Mouse (Mus musculus): ENCODE results near the gene Notch4. TPM values are rescaled to one million over a fixed set of nuclear protein-coding genes. Genes with fewer than 3 reads are reported as not detected.

Gene Notch4
- polyA plus RNA-seq, 1 experiment from 2014 or later, result 15.8 TPM

- Histone ChIP-seq H3K4me3 (ENCODE audit: low read depth, low read length) (no peak overlapping the region), H3K9ac (ENCODE audit: low read length) (0 out of 2 replicates have a peak overlapping the region, but pooled peaks have one; percentile 33), H3K9me3 (ENCODE audit: control insufficient read depth, low read length) (no peaks in the 10 kb centered on the region), H3K36me3 (ENCODE audit: control insufficient read depth, insufficient read depth, low read length) (no peaks in the 10 kb centered on the region; the same call in 1 of the 2 replicates), H3K4me2 (no peak overlapping the region), H3K27me3 (ENCODE audit: control insufficient read depth, insufficient read depth, low read length) (no peaks in the 10 kb centered on the region), H3K4me1 (ENCODE audit: control insufficient read depth, insufficient read depth, low read length) (peaks cover 10% of the 10 kb centered on the region), H3K27ac (ENCODE audit: low read depth, low read length) (no peak overlapping the region)
- DNase-seq (ENCODE audit: low spot score, missing footprints) (no peak), ATAC-seq (ENCODE audit: low FRiP score) (no peak)
- 85% methylated on average over 12 of the region's 12 CpGs for WGBS
Measured at GRCm38 (mm10) chr17:34582528-34582927, 18.5 kb downstream of the Notch4 start.

GRCm38 (mm10) chr17:34583397-34583796 is 19.3 kb downstream of the Notch4 start:
- Histone ChIP-seq H3K27me3 (ENCODE audit: control insufficient read depth, insufficient read depth, low read length) (no peaks in the 10 kb centered on the region), H3K9ac (ENCODE audit: low read length) (no peak overlapping the region), H3K27ac (ENCODE audit: low read depth, low read length) (no peak overlapping the region), H3K4me3 (ENCODE audit: low read depth, low read length) (no peak overlapping the region), H3K36me3 (ENCODE audit: control insufficient read depth, insufficient read depth, low read length) (no peaks in the 10 kb centered on the region; the same call in 1 of the 2 replicates), H3K4me2 (no peak overlapping the region), H3K4me1 (ENCODE audit: control insufficient read depth, insufficient read depth, low read length) (peaks cover 13% of the 10 kb centered on the region), H3K9me3 (ENCODE audit: control insufficient read depth, low read length) (no peaks in the 10 kb centered on the region)
- DNase-seq (ENCODE audit: low spot score, missing footprints) (no peak), ATAC-seq (ENCODE audit: low FRiP score) (no peak)
- 56% methylated on average over 7 of the region's 7 CpGs for whole genome bisulfite sequencing

- Histone ChIP-seq H3K36me3 (ENCODE audit: control insufficient read depth, insufficient read depth, low read length) (no peaks in the 10 kb centered on the region; the same call in 1 of the 2 replicates), H3K9ac (ENCODE audit: low read length) (no peak overlapping the region), H3K4me3 (ENCODE audit: low read depth, low read length) (no peak overlapping the region), H3K27ac (ENCODE audit: low read depth, low read length) (no peak overlapping the region), H3K9me3 (ENCODE audit: control insufficient read depth, low read length) (no peaks in the 10 kb centered on the region), H3K4me1 (ENCODE audit: control insufficient read depth, insufficient read depth, low read length) (peaks cover 17% of the 10 kb centered on the region), H3K27me3 (ENCODE audit: control insufficient read depth, insufficient read depth, low read length) (no peaks in the 10 kb centered on the region), H3K4me2 (no peak overlapping the region)
- ATAC-seq (ENCODE audit: low FRiP score), result no peak
- DNase-seq (ENCODE audit: low spot score, missing footprints), result no peak
- WGBS, result 78% methylated on average over 8 of the region's 8 CpGs
Measured at GRCm38 (mm10) chr17:34583819-34584218, 19.8 kb downstream of the Notch4 start.

GRCm38 (mm10) chr17:34585121-34585520 is 21.1 kb downstream of the Notch4 start:
- Histone ChIP-seq H3K4me1 (ENCODE audit: control insufficient read depth, insufficient read depth, low read length) (peaks cover 30% of the 10 kb centered on the region), H3K9ac (ENCODE audit: low read length) (no peak overlapping the region), H3K4me3 (ENCODE audit: low read depth, low read length) (no peak overlapping the region), H3K36me3 (ENCODE audit: control insufficient read depth, insufficient read depth, low read length) (no peaks in the 10 kb centered on the region; the same call in 1 of the 2 replicates), H3K4me2 (no peak overlapping the region), H3K27me3 (ENCODE audit: control insufficient read depth, insufficient read depth, low read length) (no peaks in the 10 kb centered on the region), H3K27ac (ENCODE audit: low read depth, low read length) (no peak overlapping the region), H3K9me3 (ENCODE audit: control insufficient read depth, low read length) (no peaks in the 10 kb centered on the region)
- WGBS, result 89% methylated on average over 8 of the region's 8 CpGs
- DNase-seq (ENCODE audit: low spot score, missing footprints) (no peak), ATAC-seq (ENCODE audit: low FRiP score) (no peak)

- no peaks in the 10 kb centered on the region for H3K9me3 ChIP-seq (ENCODE audit: control insufficient read depth, low read length)
- WGBS, result 16% methylated on average over 32 of the region's 32 CpGs
- H3K9ac ChIP-seq (ENCODE audit: low read length), result peak overlapping the region; percentile 79
- H3K36me3 ChIP-seq (ENCODE audit: control insufficient read depth, insufficient read depth, low read length), result no peaks in the 10 kb centered on the region; the same call in 1 of the 2 replicates
- ATAC-seq (ENCODE audit: low FRiP score), result peak; percentile 34
- peaks cover 39% of the 10 kb centered on the region for H3K4me1 ChIP-seq (ENCODE audit: control insufficient read depth, insufficient read depth, low read length)
- H3K4me3 ChIP-seq (ENCODE audit: low read depth, low read length), result peak overlapping the region; percentile 45
- peak overlapping the region; percentile 99 for H3K27ac ChIP-seq (ENCODE audit: low read depth, low read length)
- DNase-seq (ENCODE audit: low spot score, missing footprints), result peak; percentile 96
- peak overlapping the region; percentile 90 for H3K4me2 ChIP-seq
- H3K27me3 ChIP-seq (ENCODE audit: control insufficient read depth, insufficient read depth, low read length), result no peaks in the 10 kb centered on the region
Measured at GRCm38 (mm10) chr17:34585877-34586771, 22.1 kb downstream of the Notch4 start.

GRCm38 (mm10) chr17:34586796-34587422 is 22.8 kb downstream of the Notch4 start:
- DNase-seq (ENCODE audit: low spot score, missing footprints) (peak; percentile 99), ATAC-seq (ENCODE audit: low FRiP score) (peak; percentile 82)
- H3K4me1 ChIP-seq (ENCODE audit: control insufficient read depth, insufficient read depth, low read length), result peaks cover 45% of the 10 kb centered on the region

GRCm38 (mm10) chr17:34587423-34587811 is 23.3 kb downstream of the Notch4 start:
- H3K27ac ChIP-seq (ENCODE audit: low read depth, low read length), result peak overlapping the region; percentile 99
- WGBS, result under 1% methylated on average over 47 of the region's 50 CpGs
- no peaks in the 10 kb centered on the region for H3K27me3 ChIP-seq (ENCODE audit: control insufficient read depth, insufficient read depth, low read length)
- peak; percentile 100 for DNase-seq (ENCODE audit: low spot score, missing footprints)
- H3K9me3 ChIP-seq (ENCODE audit: control insufficient read depth, low read length), result no peaks in the 10 kb centered on the region
- no peaks in the 10 kb centered on the region; the same call in 1 of the 2 replicates for H3K36me3 ChIP-seq (ENCODE audit: control insufficient read depth, insufficient read depth, low read length)
- peak overlapping the region; percentile 90 for H3K4me2 ChIP-seq
- peak; percentile 83 for ATAC-seq (ENCODE audit: low FRiP score)
- peak overlapping the region; percentile 45 for H3K4me3 ChIP-seq (ENCODE audit: low read depth, low read length)
- peak overlapping the region; percentile 79 for H3K9ac ChIP-seq (ENCODE audit: low read length)
- peaks cover 45% of the 10 kb centered on the region for H3K4me1 ChIP-seq (ENCODE audit: control insufficient read depth, insufficient read depth, low read length)

More at GRCm38 (mm10) chr17:34586796-34587422, 22.8 kb downstream of the Notch4 start:
- Histone ChIP-seq H3K36me3 (ENCODE audit: control insufficient read depth, insufficient read depth, low read length) (no peaks in the 10 kb centered on the region; the same call in 1 of the 2 replicates), H3K27me3 (ENCODE audit: control insufficient read depth, insufficient read depth, low read length) (no peaks in the 10 kb centered on the region), H3K4me3 (ENCODE audit: low read depth, low read length) (peak overlapping the region; percentile 45), H3K9ac (ENCODE audit: low read length) (peak overlapping the region; percentile 79), H3K9me3 (ENCODE audit: control insufficient read depth, low read length) (no peaks in the 10 kb centered on the region), H3K27ac (ENCODE audit: low read depth, low read length) (peak overlapping the region; percentile 99), H3K4me2 (peak overlapping the region; percentile 90)
- WGBS, result under 1% methylated on average over 38 of the region's 38 CpGs

GRCm38 (mm10) chr17:34587814-34588213 is 23.7 kb downstream of the Notch4 start:
- Histone ChIP-seq H3K4me1 (ENCODE audit: control insufficient read depth, insufficient read depth, low read length) (peaks cover 45% of the 10 kb centered on the region), H3K9me3 (ENCODE audit: control insufficient read depth, low read length) (no peaks in the 10 kb centered on the region), H3K36me3 (ENCODE audit: control insufficient read depth, insufficient read depth, low read length) (no peaks in the 10 kb centered on the region; the same call in 1 of the 2 replicates), H3K27me3 (ENCODE audit: control insufficient read depth, insufficient read depth, low read length) (no peaks in the 10 kb centered on the region), H3K9ac (ENCODE audit: low read length) (peak overlapping the region; percentile 79), H3K27ac (ENCODE audit: low read depth, low read length) (peak overlapping the region; percentile 99), H3K4me3 (ENCODE audit: low read depth, low read length) (peak overlapping the region; percentile 45), H3K4me2 (peak overlapping the region; percentile 90)
- ATAC-seq (ENCODE audit: low FRiP score) (no peak), DNase-seq (ENCODE audit: low spot score, missing footprints) (no peak)
- WGBS, result 4% methylated on average over 19 of the region's 19 CpGs

GRCm38 (mm10) chr17:34588767-34589166 is 24.7 kb downstream of the Notch4 start:
- H3K27ac ChIP-seq (ENCODE audit: low read depth, low read length), result no peak overlapping the region; the same call in 1 of the 2 replicates
- ATAC-seq (ENCODE audit: low FRiP score), result no peak
- no peak overlapping the region for H3K4me2 ChIP-seq

More at GRCm38 (mm10) chr17:34588767-34589166, 24.7 kb downstream of the Notch4 start:
- H3K27me3 ChIP-seq (ENCODE audit: control insufficient read depth, insufficient read depth, low read length), result no peaks in the 10 kb centered on the region
- no peak for DNase-seq (ENCODE audit: low spot score, missing footprints)
- no peak overlapping the region for H3K9ac ChIP-seq (ENCODE audit: low read length)
- H3K4me3 ChIP-seq (ENCODE audit: low read depth, low read length), result no peak overlapping the region
- 63% methylated on average over 3 of the region's 3 CpGs for WGBS
- no peaks in the 10 kb centered on the region; the same call in 1 of the 2 replicates for H3K36me3 ChIP-seq (ENCODE audit: control insufficient read depth, insufficient read depth, low read length)
- peaks cover 50% of the 10 kb centered on the region for H3K4me1 ChIP-seq (ENCODE audit: control insufficient read depth, insufficient read depth, low read length)
- no peaks in the 10 kb centered on the region for H3K9me3 ChIP-seq (ENCODE audit: control insufficient read depth, low read length)

Measured in midbrain, embryonic 11.5 days (tissue).